Mouse (Mus musculus) CH12.LX (cell line): ENCODE data around the gene Thumpd1.

Source experiments
- CHD2 ChIP-seq: IDR thresholded peaks from 2 replicates; pipeline ENCODE4 v1.6.1; 2011; ENCODE audit warnings: low read length, improper control_type of control experiment
- CTCF ChIP-seq, 2 experiments: IDR thresholded peaks in 1 of 2; conservative IDR thresholded peaks in 1 of 2; 2 replicates each; pipeline ENCODE4 v1.5.1; 2011 to 2012; ENCODE audit warnings: low read depth in 2 of 2, low read length in 2 of 2, improper control_type of control experiment in 1 of 2, inconsistent platforms in 1 of 2, mild to moderate bottlenecking in 1 of 2, moderate library complexity in 1 of 2
- EP300 ChIP-seq: IDR thresholded peaks from 2 replicates; pipeline ENCODE4 v1.6.1; 2011; ENCODE audit warnings: low read length, improper control_type of control experiment
- ETS1 ChIP-seq: conservative IDR thresholded peaks from 2 replicates; pipeline ENCODE4 v1.6.1; 2012; ENCODE audit warnings: low read depth, mild to moderate bottlenecking, inconsistent platforms, low read length, improper control_type of control experiment, moderate library complexity
- JUND ChIP-seq: conservative IDR thresholded peaks from 2 replicates; pipeline ENCODE4 v1.6.1; 2011; ENCODE audit warnings: low read depth, low read length, improper control_type of control experiment
- KAT2A ChIP-seq: IDR thresholded peaks from 2 replicates; pipeline ENCODE4 v1.6.1; 2012; ENCODE audit warnings: low read length, improper control_type of control experiment, inconsistent platforms; ENCODE audit not compliant: insufficient replicate concordance
- MAFK ChIP-seq: IDR thresholded peaks from 2 replicates; pipeline ENCODE4 v1.6.1; 2011; ENCODE audit warnings: low read length, improper control_type of control experiment; ENCODE audit not compliant: insufficient replicate concordance
- MAX ChIP-seq: IDR thresholded peaks from 2 replicates; pipeline ENCODE4 v1.6.1; 2011; ENCODE audit warnings: low read length, improper control_type of control experiment
- NRF1 ChIP-seq: IDR thresholded peaks from 2 replicates; pipeline ENCODE4 v1.6.1; 2014; ENCODE audit warnings: low read depth, mild to moderate bottlenecking, inconsistent platforms, low read length, improper control_type of control experiment, moderate library complexity
- POLR2A ChIP-seq: IDR thresholded peaks from 2 replicates; pipeline ENCODE4 v1.6.1; 2011; ENCODE audit warnings: low read depth, mild to moderate bottlenecking, improper control_type of control experiment, low read length
- TCF12 ChIP-seq: IDR thresholded peaks from 2 replicates; pipeline ENCODE4 v1.6.1; 2014; ENCODE audit warnings: low read depth, mild to moderate bottlenecking, inconsistent platforms, low read length, improper control_type of control experiment
- USF1 ChIP-seq: IDR thresholded peaks from 2 replicates; pipeline ENCODE4 v1.6.1; 2014; ENCODE audit warnings: low read depth, mild to moderate bottlenecking, inconsistent platforms, low read length, improper control_type of control experiment
- ZC3H11A ChIP-seq: IDR thresholded peaks from 2 replicates; pipeline ENCODE4 v1.6.1; 2012; ENCODE audit warnings: low read depth, mild to moderate bottlenecking, inconsistent platforms, low read length, improper control_type of control experiment

DNA sequence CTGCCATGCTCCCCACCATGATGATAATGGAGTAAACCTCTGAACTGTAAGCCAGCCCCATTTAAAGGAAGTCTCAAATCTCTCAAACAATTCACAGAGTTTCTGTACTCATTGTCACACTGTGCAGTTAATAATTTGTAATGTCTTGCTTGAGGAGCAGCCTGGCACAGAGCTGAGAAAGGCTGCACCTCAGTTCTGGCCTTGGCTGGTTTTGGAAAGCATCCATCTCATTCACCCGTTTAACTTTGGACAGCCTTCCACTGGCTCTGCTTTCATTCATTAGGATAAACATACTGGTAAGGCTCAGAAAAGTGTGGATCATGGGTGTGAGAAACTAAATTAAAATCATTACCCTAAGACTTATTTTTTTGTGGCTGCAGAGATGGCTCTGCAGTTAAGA, 25.3 kb upstream of the Thumpd1 start:
- TF ChIP-seq MAX (no peak), EP300 (no peak), ZC3H11A (no peak), ETS1 (no peak), CHD2 (no peak), TCF12 (no peak), CTCF (conservative IDR thresholded peaks at IDR 0.05 in 1 of 2, IDR thresholded peaks at IDR 0.05 in 1 of 2; ENCODE audit: low read depth in 2 of 2, low read length in 2 of 2) (no peak), NRF1 (no peak), MAFK (no peak), USF1 (no peak), KAT2A (no peak), POLR2A (no peak), JUND (no peak)
